In genomic region chr1:165864864-165865795, GRCm38 (mm10) we compare ENCODE assay signal across 8 mouse cellular contexts.
DNase-seq lines count a peak whose midpoint lies in the region; ATAC-seq and TF ChIP-seq lines count a peak whose summit lies in the region.
"Had no signal": no experiment of that assay in that cellular context is flagged by ENCODE, and none has a peak within 500 bp of the region (broad histone marks: within the 10 kb centered on the region; RNA-seq: fewer than 3 reads in every experiment).

No protein-coding gene starts in this region.

- H3K27me3 ChIP-seq in kidney, embryonic 15.5 days = no peaks in the 10 kb centered on the region
- H3K27me3 ChIP-seq in CH12.LX (replicated peaks) = no peaks in the 10 kb centered on the region
- H3K27me3 ChIP-seq in limb, embryonic 10.5 days (ENCODE audit: low read depth, poor library complexity, severe bottlenecking) = no peaks in the 10 kb centered on the region

- H3K36me3 ChIP-seq in kidney, embryonic 15.5 days = 0 out of 2 replicates have a peak, but pooled peaks cover 3% of the 10 kb centered on the region
- peaks cover 3 to 41% of the 10 kb centered on the region in 2 experiments for H3K36me3 ChIP-seq in CH12.LX (replicated peaks in 1 of 2; ENCODE audit: control insufficient read depth in 1 of 2, insufficient read depth in 1 of 2, low read length in 1 of 2)
- H3K36me3 ChIP-seq in limb, embryonic 10.5 days = peaks cover 24% of the 10 kb centered on the region

- in situ Hi-C loops in CH12.LX (cut with MboI; ENCODE audit: low pct_ligation_motif_present, low pct_unique_long_range_greater_than_20kb, low sequenced_read_pairs) = no loop called here

- no peak for TF ChIP-seq POLR2A in CH12.LX (IDR thresholded peaks at IDR 0.05; ENCODE audit: low read depth, low read length)

- no peak for ATAC-seq in kidney, embryonic 15.5 days (replicated peaks; ENCODE audit: low FRiP score)
- no peak for ATAC-seq in inflammation-experienced regulatory T-cells, adult 6 months

- H3K4me2 ChIP-seq in kidney, embryonic 15.5 days = no peak overlapping the region
- no peak overlapping the region for H3K4me2 ChIP-seq in CH12.LX (ENCODE audit: insufficient read depth, low read depth, poor library complexity, severe bottlenecking)

- no peak overlapping the region for H3K4me3 ChIP-seq in kidney, embryonic 15.5 days (replicated peaks)
- no peak overlapping the region for H3K4me3 ChIP-seq in CH12.LX (replicated peaks in 1 of 3; ENCODE audit: low read depth in 2 of 3, low read length in 2 of 3, poor library complexity in 1 of 3)
- no peak overlapping the region; the same call in 1 of the 2 replicates for H3K4me3 ChIP-seq in limb, embryonic 10.5 days

- no peaks in the 10 kb centered on the region for H3K9me3 ChIP-seq in kidney, embryonic 15.5 days (replicated peaks)
- H3K9me3 ChIP-seq in CH12.LX (replicated peaks; ENCODE audit: low read length) = no peaks in the 10 kb centered on the region
- no peaks in the 10 kb centered on the region for H3K9me3 ChIP-seq in limb, embryonic 10.5 days (replicated peaks)

- H3K9ac ChIP-seq in kidney, embryonic 15.5 days = no peak overlapping the region
- H3K9ac ChIP-seq in CH12.LX (ENCODE audit: insufficient read depth, low read depth) = no peak overlapping the region

- WGBS in kidney, embryonic 15.5 days = 44% methylated on average over 14 of the region's 14 CpGs
- 64% methylated on average over 14 of the region's 14 CpGs for WGBS in limb, embryonic 10.5 days

- no peak for TF ChIP-seq EP300 in CH12.LX (IDR thresholded peaks at IDR 0.05; ENCODE audit: low read length)

- no peak for DNase-seq in kidney, postnatal 4 days
- peak; percentile 31 for DNase-seq in CD4-positive helper T cell, adult 2 months (ENCODE audit: low read depth, low spot score)
- no peak for DNase-seq in CH12.LX (ENCODE audit: extremely low read depth)
- DNase-seq in limb, embryonic 10.5 days (ENCODE audit: low spot score) = peak; percentile 33
- no peak for DNase-seq in urinary bladder, adult 18-20 months (ENCODE audit: low spot score in 2 of 2)

- dilution Hi-C loops in CH12.LX (cut with MboI; ENCODE audit: extremely low pct_ligation_motif_present, extremely low pct_unique_long_range_greater_than_20kb, low sequenced_read_pairs) = no loop called here

- H3K79me2 ChIP-seq in CH12.LX (replicated peaks; ENCODE audit: control insufficient read depth, extremely low read depth, insufficient read depth, poor library complexity, severe bottlenecking) = no peaks in the 10 kb centered on the region

- no peak for TF ChIP-seq CTCF in CH12.LX (conservative IDR thresholded peaks at IDR 0.05 in 1 of 2, IDR thresholded peaks at IDR 0.05 in 1 of 2; ENCODE audit: low read depth in 2 of 2, low read length in 2 of 2)

- TF ChIP-seq RAD21 in CH12.LX (IDR thresholded peaks at IDR 0.05; ENCODE audit: low read depth, low read length) = no peak

- H3K27ac ChIP-seq in kidney, embryonic 15.5 days = 0 out of 2 replicates have a peak overlapping the region, but pooled peaks have one; percentile 23
- no peak overlapping the region for H3K27ac ChIP-seq in CH12.LX (ENCODE audit: insufficient read depth, low read depth)
- peak overlapping the region; percentile 34; the same call in 1 of the 2 replicates for H3K27ac ChIP-seq in limb, embryonic 10.5 days
- H3K27ac ChIP-seq: macrophage had no signal

- H3K4me1 ChIP-seq in kidney, embryonic 15.5 days = peaks cover 20% of the 10 kb centered on the region
- peaks cover 0 to 6% of the 10 kb centered on the region in 2 experiments; a peak in 2 of 4 replicates for H3K4me1 ChIP-seq in CH12.LX (ENCODE audit: control insufficient read depth in 1 of 2, insufficient read depth in 2 of 2)
- H3K4me1 ChIP-seq in limb, embryonic 10.5 days = peaks cover 35% of the 10 kb centered on the region

TF ChIP-seq in CH12.LX, 34 proteins besides CTCF, POLR2A, EP300 and RAD21:
- TF ChIP-seq NRF1 (IDR thresholded peaks at IDR 0.05; ENCODE audit: low read depth, low read length) = no peak
- TF ChIP-seq ZNF384 (IDR thresholded peaks at IDR 0.05; ENCODE audit: low read depth, low read length) = peak; percentile 61
- TF ChIP-seq ZC3H11A (IDR thresholded peaks at IDR 0.05; ENCODE audit: low read depth, low read length) = no peak
- TF ChIP-seq USF2 (conservative IDR thresholded peaks at IDR 0.05; ENCODE audit: low read depth, low read length) = no peak

Comparison
In these comparisons a context has a peak if more than half of its experiments do, and no peak if none do; other contexts are left out.
1. DNase-seq: peak in CD4-positive helper T cell, adult 2 months (single experiment) and limb, embryonic 10.5 days (single experiment); none in kidney, postnatal 4 days (0 of 2), CH12.LX (single experiment) and urinary bladder, adult 18-20 months (0 of 2).